Mouse (Mus musculus) G1E (cell line): Measurements from ENCODE around the gene Basp1.

Experiments used
- CTCF ChIP-seq: IDR thresholded peaks from 2 replicates; pipeline ENCODE4 v1.5.1; 2012; ENCODE audit warnings: low read depth, low read length, inconsistent platforms, mixed read lengths
- TAL1 ChIP-seq: conservative IDR thresholded peaks from 2 replicates; pipeline ENCODE4 v1.6.1; 2012; ENCODE audit warnings: low read depth, low read length, inconsistent platforms, mixed read lengths

GRCm38 (mm10) chr15:25387572-25387971, 26.0 kb downstream of the Basp1 start:
- no peak for TF ChIP-seq CTCF
- no peak for TF ChIP-seq TAL1
